Mouse (Mus musculus) hindbrain, embryonic 14.5 days (tissue): ENCODE data around the gene Frmd4b. TPM values are rescaled to one million over a fixed set of nuclear protein-coding genes. Genes with fewer than 3 reads are reported as not detected.

ENCODE experiments used
- ATAC-seq: fragments of 200-750 bp; cut with Nextera tagmentation; 2 replicates; pipeline ENCODE4 v1.8.0; 2017; ENCODE audit warnings: moderate number of reproducible peaks, mild to moderate bottlenecking, moderate TSS enrichment, moderate library complexity; ENCODE audit not compliant: low FRiP score
- DNase-seq: peaks from one replicate; pipeline ENCODE4 v3.0.0-alpha.2; 2015; ENCODE audit warnings: low spot score
- H3K27ac ChIP-seq: fragments of 300-500 bp; sonication (generic); 2 replicates; pipeline ENCODE4 v1.5.1; 2014; ENCODE audit warnings: mild to moderate bottlenecking, moderate library complexity
- H3K27me3 ChIP-seq: fragments of 300-500 bp; sonication (generic); 2 replicates; pipeline ENCODE4 v1.6.1; 2014; ENCODE audit warnings: mild to moderate bottlenecking, low read length, mixed read lengths; ENCODE audit not compliant: control insufficient read depth, insufficient read depth
- H3K36me3 ChIP-seq: fragments of 300-500 bp; sonication (generic); replicated peaks from 2 replicates; pipeline ENCODE4 v1.6.1; 2014; ENCODE audit not compliant: control insufficient read depth, insufficient read depth
- H3K4me1 ChIP-seq: fragments of 300-500 bp; sonication (generic); replicated peaks from 2 replicates; pipeline ENCODE4 v1.6.1; 2014; ENCODE audit warnings: antibody characterized with exemption, low read length, mixed read lengths; ENCODE audit not compliant: control insufficient read depth, insufficient read depth
- H3K4me2 ChIP-seq: fragments of 300-500 bp; sonication (generic); replicated peaks from 2 replicates; pipeline ENCODE4 v1.6.1; 2014; ENCODE audit warnings: mild to moderate bottlenecking, moderate library complexity
- H3K4me3 ChIP-seq: fragments of 300-500 bp; sonication (generic); replicated peaks from 2 replicates; pipeline ENCODE4 v1.5.1; 2014; ENCODE audit warnings: mild to moderate bottlenecking, low read length
- H3K9ac ChIP-seq: fragments of 300-500 bp; sonication (generic); 2 replicates; pipeline ENCODE4 v1.6.1; 2014
- H3K9me3 ChIP-seq: fragments of 300-500 bp; sonication (generic); 2 replicates; pipeline ENCODE4 v1.6.1; 2016; ENCODE audit warnings: low read length; ENCODE audit not compliant: control insufficient read depth
- WGBS: fragments of 180-500 bp; shearing (Covaris S2); extraction: QIAGEN DNeasy Blood & Tissue Kit; methylation state at CpG from one replicate; pipeline ENCODE4 v1.1.7; 2014; 5-methylcytosine and 5-hydroxymethylcytosine counted together
- polyA plus RNA-seq: library from polyadenylated mRNA; unstranded; fragments of >200 nt; fragmentation: Nextera tagmentation; extraction: Ambion mirVana; gene quantifications from 2 replicates; pipeline ENCODE4 v1.2.1, GENCODE M21; 2014

Frmd4b gene
- polyA plus RNA-seq, 1 experiment from 2014 or later = 25.1 TPM

- H3K27ac ChIP-seq = no peak overlapping the region
These were observed 112.7 kb downstream of the Frmd4b start for GRCm38 (mm10) chr6:97504673-97505072.

GRCm38 (mm10) chr6:97501000-97501399, 116.3 kb downstream of the Frmd4b start:
- H3K27me3 ChIP-seq = no peaks in the 10 kb centered on the region
- H3K9ac ChIP-seq = no peak overlapping the region
- no peak overlapping the region for H3K4me3 ChIP-seq
- no peaks in the 10 kb centered on the region for H3K4me1 ChIP-seq
- ATAC-seq (no peak), DNase-seq (no peak)
- no peaks in the 10 kb centered on the region for H3K36me3 ChIP-seq
- no peak overlapping the region for H3K4me2 ChIP-seq
- H3K27ac ChIP-seq = no peak overlapping the region
- no peaks in the 10 kb centered on the region for H3K9me3 ChIP-seq
- 90% methylated on average over 7 of the region's 7 CpGs for WGBS

More at GRCm38 (mm10) chr6:97504673-97505072, 112.7 kb downstream of the Frmd4b start:
- DNase-seq = no peak
- 88% methylated on average over 5 of the region's 5 CpGs for WGBS
- Histone ChIP-seq H3K4me1 (no peaks in the 10 kb centered on the region), H3K36me3 (no peaks in the 10 kb centered on the region), H3K4me2 (no peak overlapping the region), H3K4me3 (no peak overlapping the region), H3K9me3 (no peaks in the 10 kb centered on the region), H3K9ac (no peak overlapping the region), H3K27me3 (no peaks in the 10 kb centered on the region)
- ATAC-seq = no peak

GRCm38 (mm10) chr6:97500246-97500645, 117.1 kb downstream of the Frmd4b start:
- H3K9me3 ChIP-seq = no peaks in the 10 kb centered on the region
- H3K4me3 ChIP-seq = no peak overlapping the region
- H3K4me2 ChIP-seq = no peak overlapping the region
- no peak overlapping the region for H3K27ac ChIP-seq
- ATAC-seq (no peak), DNase-seq (no peak)
- no peaks in the 10 kb centered on the region for H3K36me3 ChIP-seq
- no peaks in the 10 kb centered on the region for H3K4me1 ChIP-seq
- WGBS = 93% methylated on average over 6 of the region's 6 CpGs
- H3K27me3 ChIP-seq = no peaks in the 10 kb centered on the region
- H3K9ac ChIP-seq = no peak overlapping the region

GRCm38 (mm10) chr6:97496002-97496401, 121.3 kb downstream of the Frmd4b start:
- 79% methylated on average over 1 of the region's 1 CpGs for WGBS
- H3K27me3 ChIP-seq = no peaks in the 10 kb centered on the region
- H3K36me3 ChIP-seq = no peaks in the 10 kb centered on the region
- no peak overlapping the region for H3K9ac ChIP-seq
- H3K9me3 ChIP-seq = no peaks in the 10 kb centered on the region
- H3K4me1 ChIP-seq = no peaks in the 10 kb centered on the region
- ATAC-seq = no peak
- H3K4me3 ChIP-seq = no peak overlapping the region
- H3K27ac ChIP-seq = no peak overlapping the region
- H3K4me2 ChIP-seq = no peak overlapping the region
- no peak for DNase-seq

GRCm38 (mm10) chr6:97491065-97491464, 126.3 kb downstream of the Frmd4b start:
- no peaks in the 10 kb centered on the region for H3K27me3 ChIP-seq
- DNase-seq (no peak), ATAC-seq (no peak)
- no peak overlapping the region for H3K27ac ChIP-seq
- no peak overlapping the region for H3K9ac ChIP-seq
- no peaks in the 10 kb centered on the region for H3K36me3 ChIP-seq
- H3K4me3 ChIP-seq = no peak overlapping the region
- H3K4me1 ChIP-seq = peaks cover 22% of the 10 kb centered on the region
- 85% methylated on average over 5 of the region's 5 CpGs for WGBS
- no peaks in the 10 kb centered on the region for H3K9me3 ChIP-seq
- H3K4me2 ChIP-seq = no peak overlapping the region

- Histone ChIP-seq H3K27me3 (no peaks in the 10 kb centered on the region), H3K4me1 (peaks cover 22% of the 10 kb centered on the region), H3K4me3 (no peak overlapping the region), H3K36me3 (no peaks in the 10 kb centered on the region), H3K9ac (no peak overlapping the region), H3K27ac (no peak overlapping the region), H3K9me3 (no peaks in the 10 kb centered on the region), H3K4me2 (0 out of 2 replicates have a peak overlapping the region, but pooled peaks have one; percentile 97)
- 32% methylated on average over 7 of the region's 7 CpGs for WGBS
- ATAC-seq (no peak), DNase-seq (no peak)
These were observed 128.5 kb downstream of the Frmd4b start for GRCm38 (mm10) chr6:97488821-97489220.

- ATAC-seq (no peak), DNase-seq (peak; percentile 28)
- H3K36me3 ChIP-seq = no peaks in the 10 kb centered on the region
- no peak overlapping the region for H3K27ac ChIP-seq
- H3K4me3 ChIP-seq = peak overlapping the region; percentile 41
- no peaks in the 10 kb centered on the region for H3K9me3 ChIP-seq
- H3K9ac ChIP-seq = peak overlapping the region; percentile 60; the same call in 1 of the 2 replicates
- WGBS = 19% methylated on average over 8 of the region's 8 CpGs
- H3K4me2 ChIP-seq = peak overlapping the region; percentile 97
- no peaks in the 10 kb centered on the region for H3K27me3 ChIP-seq
- peaks cover 22% of the 10 kb centered on the region for H3K4me1 ChIP-seq
These were observed 129.1 kb downstream of the Frmd4b start for GRCm38 (mm10) chr6:97488280-97488679.

GRCm38 (mm10) chr6:97487535-97488081, 129.7 kb downstream of the Frmd4b start:
- DNase-seq = peak; percentile 31
- H3K27ac ChIP-seq = no peak overlapping the region
- WGBS = 3% methylated on average over 38 of the region's 40 CpGs

GRCm38 (mm10) chr6:97486813-97487361, 130.5 kb downstream of the Frmd4b start:
- DNase-seq = no peak

More at GRCm38 (mm10) chr6:97487535-97488081, 129.7 kb downstream of the Frmd4b start:
- no peaks in the 10 kb centered on the region for H3K27me3 ChIP-seq
- peak overlapping the region; percentile 41 for H3K4me3 ChIP-seq
- peak; percentile 78; the same call in 1 of the 2 replicates for ATAC-seq
- no peaks in the 10 kb centered on the region for H3K9me3 ChIP-seq
- peaks cover 22% of the 10 kb centered on the region for H3K4me1 ChIP-seq
- peak overlapping the region; percentile 60 for H3K9ac ChIP-seq
- no peaks in the 10 kb centered on the region for H3K36me3 ChIP-seq
- H3K4me2 ChIP-seq = peak overlapping the region; percentile 97

More at GRCm38 (mm10) chr6:97486813-97487361, 130.5 kb downstream of the Frmd4b start:
- no peaks in the 10 kb centered on the region for H3K27me3 ChIP-seq
- no peaks in the 10 kb centered on the region for H3K36me3 ChIP-seq
- peak overlapping the region; percentile 60; the same call in 1 of the 2 replicates for H3K9ac ChIP-seq
- no peak overlapping the region for H3K27ac ChIP-seq
- H3K4me1 ChIP-seq = peaks cover 22% of the 10 kb centered on the region
- 26% methylated on average over 11 of the region's 11 CpGs for WGBS
- H3K4me2 ChIP-seq = peak overlapping the region; percentile 97
- no peak for ATAC-seq
- H3K4me3 ChIP-seq = peak overlapping the region; percentile 41
- no peaks in the 10 kb centered on the region for H3K9me3 ChIP-seq
